Mouse (Mus musculus) hindbrain, embryonic 14.5 days (tissue): ENCODE measurements around the gene Kif26b. TPM values are rescaled to one million over a fixed set of nuclear protein-coding genes. Genes with fewer than 3 reads are reported as not detected.
A peak's percentile ranks its signal among the peaks of the same experiment; 100 is the strongest.

Experiments
- ATAC-seq: fragments of 200-750 bp; cut with Nextera tagmentation; 2 replicates; pipeline ENCODE4 v1.8.0; 2017; ENCODE audit warnings: moderate number of reproducible peaks, mild to moderate bottlenecking, moderate TSS enrichment, moderate library complexity; ENCODE audit not compliant: low FRiP score
- DNase-seq: peaks from one replicate; pipeline ENCODE4 v3.0.0-alpha.2; 2015; ENCODE audit warnings: low spot score
- H3K27ac ChIP-seq: fragments of 300-500 bp; sonication (generic); 2 replicates; pipeline ENCODE4 v1.5.1; 2014; ENCODE audit warnings: mild to moderate bottlenecking, moderate library complexity
- H3K27me3 ChIP-seq: fragments of 300-500 bp; sonication (generic); 2 replicates; pipeline ENCODE4 v1.6.1; 2014; ENCODE audit warnings: mild to moderate bottlenecking, low read length, mixed read lengths; ENCODE audit not compliant: control insufficient read depth, insufficient read depth
- H3K36me3 ChIP-seq: fragments of 300-500 bp; sonication (generic); replicated peaks from 2 replicates; pipeline ENCODE4 v1.6.1; 2014; ENCODE audit not compliant: control insufficient read depth, insufficient read depth
- H3K4me1 ChIP-seq: fragments of 300-500 bp; sonication (generic); replicated peaks from 2 replicates; pipeline ENCODE4 v1.6.1; 2014; ENCODE audit warnings: antibody characterized with exemption, low read length, mixed read lengths; ENCODE audit not compliant: control insufficient read depth, insufficient read depth
- H3K4me2 ChIP-seq: fragments of 300-500 bp; sonication (generic); replicated peaks from 2 replicates; pipeline ENCODE4 v1.6.1; 2014; ENCODE audit warnings: mild to moderate bottlenecking, moderate library complexity
- H3K4me3 ChIP-seq: fragments of 300-500 bp; sonication (generic); replicated peaks from 2 replicates; pipeline ENCODE4 v1.5.1; 2014; ENCODE audit warnings: mild to moderate bottlenecking, low read length
- H3K9ac ChIP-seq: fragments of 300-500 bp; sonication (generic); 2 replicates; pipeline ENCODE4 v1.6.1; 2014
- H3K9me3 ChIP-seq: fragments of 300-500 bp; sonication (generic); 2 replicates; pipeline ENCODE4 v1.6.1; 2016; ENCODE audit warnings: low read length; ENCODE audit not compliant: control insufficient read depth
- WGBS: fragments of 180-500 bp; shearing (Covaris S2); extraction: QIAGEN DNeasy Blood & Tissue Kit; methylation state at CpG from one replicate; pipeline ENCODE4 v1.1.7; 2014; 5-methylcytosine and 5-hydroxymethylcytosine counted together
- polyA plus RNA-seq: library from polyadenylated mRNA; unstranded; fragments of >200 nt; fragmentation: Nextera tagmentation; extraction: Ambion mirVana; gene quantifications from 2 replicates; pipeline ENCODE4 v1.2.1, GENCODE M21; 2014

Kif26b gene
- polyA plus RNA-seq, result 15.8 and 16.1 TPM in 2 replicates

DNA sequence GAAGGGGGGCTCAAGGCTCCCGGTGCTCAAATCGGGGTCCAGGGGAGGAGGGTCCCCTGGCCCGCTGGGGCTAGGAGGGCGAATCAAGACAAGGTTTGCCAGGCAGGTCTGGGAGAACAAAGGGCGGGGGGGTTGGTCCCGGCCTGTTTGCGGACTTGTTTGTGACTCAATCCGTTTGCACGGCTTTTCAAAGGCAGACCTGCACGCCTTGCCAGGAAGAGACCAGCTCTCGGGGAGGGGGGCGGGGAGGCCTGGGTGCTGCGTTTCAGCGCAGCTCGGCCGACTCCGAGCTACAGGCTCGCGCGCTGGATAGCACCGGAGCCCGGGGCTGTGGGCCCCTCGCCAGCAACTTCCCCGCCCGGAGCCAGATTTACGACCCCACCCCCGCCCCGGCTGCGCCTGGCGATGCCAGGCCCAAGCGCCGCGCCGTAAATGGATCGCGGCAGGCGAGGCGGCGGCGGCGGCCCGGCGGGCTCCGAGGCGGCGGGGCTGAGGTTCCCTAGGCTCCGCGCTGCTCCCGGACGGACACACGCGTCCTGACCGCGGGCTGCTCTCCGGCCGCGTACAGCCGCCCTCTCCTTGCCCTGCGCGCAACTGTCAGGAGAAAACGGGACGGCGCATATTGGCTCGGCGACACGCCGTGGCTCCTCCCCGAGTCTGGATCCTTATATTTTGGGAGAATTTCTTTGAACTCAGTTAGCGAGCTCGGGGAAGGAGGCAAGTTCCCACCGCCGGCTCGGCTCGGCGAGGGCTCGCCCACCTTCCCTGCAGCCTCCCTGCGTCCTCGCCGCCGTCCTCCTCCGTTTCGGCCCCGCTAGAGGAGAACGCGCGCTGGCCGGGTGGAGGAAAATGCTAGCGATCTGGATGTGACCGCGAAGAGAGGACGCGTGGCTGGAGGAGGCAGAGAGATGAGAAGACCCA is at the start of gene Kif26b:
TSS of gene Kif26b (plus strand) at position 695 of the 921 bp plus-strand sequence.
- Histone ChIP-seq H3K4me3 (peak within 1 kb of the TSS; percentile 75), H3K27me3 (no peaks in the 10 kb centered on the region), H3K27ac (peak within 1 kb of the TSS; percentile 95), H3K4me2 (peak within 1 kb of the TSS; percentile 99), H3K9me3 (no peaks in the 10 kb centered on the region), H3K4me1 (peaks cover 12% of the 10 kb centered on the region), H3K9ac (peak within 1 kb of the TSS; percentile 92), H3K36me3 (no peaks in the 10 kb centered on the region)
- ATAC-seq (peak; percentile 56), DNase-seq (peak; percentile 56)
- under 1% methylated on average over 89 of the region's 92 CpGs for WGBS

DNA sequence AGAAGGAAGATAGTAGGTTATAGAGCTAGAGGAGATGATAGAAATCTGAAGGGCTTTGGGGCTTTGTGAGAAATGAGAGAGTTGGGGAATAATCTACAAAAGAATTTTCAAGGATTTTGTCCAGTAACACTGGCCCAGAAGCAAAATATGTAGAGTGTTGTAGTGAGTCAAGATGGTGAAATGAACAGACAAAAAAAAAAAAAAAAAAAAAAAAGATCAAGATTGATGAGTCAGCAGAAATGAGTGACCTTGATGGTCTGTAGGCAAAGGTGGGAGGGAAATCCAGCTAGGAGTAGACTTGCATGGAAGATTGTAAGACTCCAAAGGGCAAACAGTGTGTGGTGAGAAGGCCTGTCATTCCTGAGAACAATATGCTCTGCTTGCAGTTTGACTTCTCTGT is 45.1 kb upstream of the Kif26b start:
- no peak overlapping the region for H3K27ac ChIP-seq
- no peak overlapping the region for H3K9ac ChIP-seq
- no peak overlapping the region for H3K4me2 ChIP-seq
- no peaks in the 10 kb centered on the region for H3K9me3 ChIP-seq
- ATAC-seq, result no peak
- H3K27me3 ChIP-seq, result no peaks in the 10 kb centered on the region
- DNase-seq, result no peak
- no peaks in the 10 kb centered on the region for H3K36me3 ChIP-seq
- H3K4me1 ChIP-seq, result no peaks in the 10 kb centered on the region
- no peak overlapping the region for H3K4me3 ChIP-seq

DNA sequence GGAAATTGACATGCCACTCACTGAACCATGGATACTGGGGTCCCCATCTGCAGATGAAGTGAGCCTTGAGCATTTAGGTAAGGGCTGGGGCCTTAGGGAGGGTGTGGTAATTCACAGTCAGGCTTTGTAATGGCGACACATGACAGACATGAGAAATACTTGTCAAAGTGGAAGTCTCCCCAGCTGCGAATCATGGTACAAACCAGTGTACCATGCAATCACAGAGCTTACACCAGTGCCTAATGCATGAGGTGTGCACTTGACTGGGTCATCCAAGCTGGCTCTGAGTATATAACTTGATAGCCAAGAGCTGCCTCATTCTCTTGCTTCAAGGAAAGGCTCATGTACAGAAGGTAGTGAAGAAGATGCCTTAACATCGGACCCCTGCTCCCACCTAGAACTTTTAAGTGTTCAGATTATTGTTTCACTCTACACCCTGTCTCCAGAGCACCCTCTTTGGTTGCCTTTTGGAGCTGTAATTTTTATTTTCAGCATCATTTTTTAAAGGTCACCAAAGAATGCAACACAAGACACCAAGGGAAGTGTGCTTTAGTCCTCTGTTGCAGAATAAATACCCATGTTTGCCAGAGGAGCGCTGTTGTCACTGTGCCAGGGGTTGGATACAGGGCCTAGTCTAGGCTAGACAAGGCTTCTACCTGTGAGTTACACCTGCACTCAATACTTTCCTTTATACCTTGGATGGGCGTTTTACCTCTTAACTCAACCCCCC is 43.6 kb upstream of the Kif26b start:
- Histone ChIP-seq H3K9me3 (no peaks in the 10 kb centered on the region), H3K36me3 (no peaks in the 10 kb centered on the region), H3K27me3 (no peaks in the 10 kb centered on the region), H3K4me2 (no peak overlapping the region), H3K4me1 (no peaks in the 10 kb centered on the region), H3K9ac (no peak overlapping the region), H3K4me3 (no peak overlapping the region), H3K27ac (no peak overlapping the region)
- ATAC-seq (no peak), DNase-seq (no peak)
- 92% methylated on average over 5 of the region's 5 CpGs for WGBS

DNA sequence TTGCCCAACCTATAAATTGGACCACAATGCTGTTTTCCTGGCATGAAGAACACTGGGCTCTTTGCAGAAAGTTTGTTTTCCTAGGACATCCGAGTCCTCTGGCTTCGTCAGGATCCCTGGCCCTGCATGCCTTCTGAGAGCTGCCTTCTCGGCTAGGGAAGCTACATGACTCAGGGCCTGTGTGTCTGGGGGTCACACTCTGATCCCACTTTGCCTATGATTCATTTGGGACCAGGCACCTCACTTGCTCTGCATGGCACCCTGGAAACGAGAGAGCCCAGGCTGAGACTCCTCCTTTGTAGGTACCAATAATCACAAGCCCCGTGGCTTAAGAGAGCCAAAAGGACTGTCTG is 43.1 kb upstream of the Kif26b start:
- Histone ChIP-seq H3K36me3 (no peaks in the 10 kb centered on the region), H3K4me3 (no peak overlapping the region), H3K9me3 (no peaks in the 10 kb centered on the region), H3K4me1 (no peaks in the 10 kb centered on the region), H3K4me2 (no peak overlapping the region), H3K9ac (no peak overlapping the region), H3K27ac (no peak overlapping the region), H3K27me3 (no peaks in the 10 kb centered on the region)
- no peak for ATAC-seq
- DNase-seq, result no peak
- 62% methylated on average over 5 of the region's 5 CpGs for WGBS

DNA sequence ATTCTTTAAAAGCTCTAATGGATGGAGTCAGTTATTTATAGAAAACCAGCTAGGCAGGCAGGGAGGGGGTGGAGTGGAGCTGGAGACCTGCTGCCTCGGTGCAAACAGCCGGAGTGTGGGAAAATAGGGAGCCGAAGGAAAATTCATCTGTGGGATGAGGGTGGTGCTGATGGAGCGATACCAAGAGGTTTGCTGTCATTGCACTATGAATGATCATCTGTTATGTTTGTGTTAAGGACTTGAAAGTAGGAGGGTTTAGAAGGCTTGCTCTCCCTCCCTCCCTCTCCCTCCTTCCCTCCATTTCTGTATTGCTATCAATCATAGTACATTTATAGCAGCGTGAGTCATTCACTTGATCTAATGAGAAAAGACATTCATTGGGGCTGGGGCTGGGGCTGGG is 42.1 kb upstream of the Kif26b start:
- H3K27me3 ChIP-seq, result no peaks in the 10 kb centered on the region
- H3K9ac ChIP-seq, result no peak overlapping the region
- no peak overlapping the region for H3K27ac ChIP-seq
- no peak overlapping the region for H3K4me3 ChIP-seq
- H3K36me3 ChIP-seq, result no peaks in the 10 kb centered on the region
- 66% methylated on average over 5 of the region's 5 CpGs for WGBS
- no peak overlapping the region for H3K4me2 ChIP-seq
- H3K9me3 ChIP-seq, result no peaks in the 10 kb centered on the region
- H3K4me1 ChIP-seq, result no peaks in the 10 kb centered on the region
- no peak for DNase-seq
- ATAC-seq, result no peak

DNA sequence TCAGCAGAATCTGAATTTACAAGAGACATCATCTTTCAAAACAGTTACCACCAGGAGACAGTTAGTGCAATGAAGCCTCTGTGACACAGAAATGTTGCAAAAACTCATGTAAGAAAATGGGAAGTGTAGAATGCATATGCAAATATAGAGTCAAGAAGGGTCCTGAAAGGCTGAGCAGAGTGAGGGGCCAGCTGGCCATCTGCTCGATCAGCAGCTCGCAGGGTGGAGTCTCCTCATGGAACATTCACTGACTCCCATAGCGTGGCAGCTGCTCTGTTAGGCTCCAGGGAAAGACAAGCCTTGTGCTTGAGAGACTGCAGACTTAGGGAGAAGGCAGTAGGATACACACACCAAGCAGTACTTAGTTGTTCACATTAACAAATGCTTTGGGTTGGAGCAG is 39.8 kb upstream of the Kif26b start:
- H3K4me1 ChIP-seq, result no peaks in the 10 kb centered on the region
- no peaks in the 10 kb centered on the region for H3K27me3 ChIP-seq
- DNase-seq (no peak), ATAC-seq (no peak; the same call in 1 of the 2 replicates)
- 33% methylated on average over 3 of the region's 3 CpGs for WGBS
- H3K27ac ChIP-seq, result no peak overlapping the region
- H3K9me3 ChIP-seq, result no peaks in the 10 kb centered on the region
- no peak overlapping the region for H3K4me2 ChIP-seq
- no peak overlapping the region for H3K9ac ChIP-seq
- H3K36me3 ChIP-seq, result no peaks in the 10 kb centered on the region
- H3K4me3 ChIP-seq, result no peak overlapping the region

DNA sequence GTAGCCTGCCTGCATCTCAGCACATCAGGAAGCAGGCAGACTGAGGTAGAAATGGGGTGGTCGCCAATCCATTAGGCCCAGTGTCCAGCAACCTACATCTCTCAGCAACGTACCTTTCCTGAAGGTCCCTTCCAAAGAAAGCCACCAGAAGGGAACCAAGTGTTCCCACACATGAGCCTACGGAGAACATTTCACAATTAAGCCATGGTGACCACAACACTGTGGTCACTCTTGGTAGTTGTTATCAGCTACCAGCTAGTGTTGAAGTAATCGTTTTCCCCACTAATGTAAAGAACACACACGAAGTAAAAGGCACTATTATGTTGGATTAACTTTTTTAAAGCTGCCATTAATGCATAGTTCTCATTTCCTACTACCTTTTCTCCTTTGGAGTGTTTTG is 37.2 kb upstream of the Kif26b start:
- Histone ChIP-seq H3K27ac (no peak overlapping the region), H3K36me3 (no peaks in the 10 kb centered on the region), H3K4me2 (no peak overlapping the region), H3K9ac (no peak overlapping the region), H3K4me1 (no peaks in the 10 kb centered on the region), H3K9me3 (no peaks in the 10 kb centered on the region), H3K27me3 (no peaks in the 10 kb centered on the region), H3K4me3 (no peak overlapping the region)
- 92% methylated on average over 5 of the region's 5 CpGs for WGBS
- DNase-seq (no peak), ATAC-seq (no peak)

DNA sequence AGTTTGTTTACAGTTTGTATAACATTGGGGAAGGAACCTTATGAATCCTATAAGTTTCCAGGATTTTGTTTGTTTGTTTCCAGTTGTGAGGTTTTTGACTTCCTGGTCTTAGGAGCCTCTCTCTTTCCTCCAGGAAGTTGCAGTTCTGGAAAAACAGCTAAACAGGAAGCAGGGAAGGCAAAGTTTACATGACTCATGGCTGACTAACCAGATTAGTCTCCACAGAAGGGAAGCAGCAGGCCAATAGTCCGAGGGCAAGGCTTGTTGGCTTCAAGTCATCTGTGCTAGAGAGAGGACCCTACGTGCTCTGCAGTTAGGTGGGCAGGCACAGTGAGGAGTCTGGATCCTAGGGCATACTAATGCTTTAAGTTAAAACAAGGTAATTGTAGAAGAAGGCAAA is 36.4 kb upstream of the Kif26b start:
- Histone ChIP-seq H3K27ac (no peak overlapping the region), H3K27me3 (no peaks in the 10 kb centered on the region), H3K4me1 (no peaks in the 10 kb centered on the region), H3K36me3 (no peaks in the 10 kb centered on the region), H3K4me2 (no peak overlapping the region), H3K9ac (no peak overlapping the region), H3K9me3 (no peaks in the 10 kb centered on the region), H3K4me3 (no peak overlapping the region)
- no peak for ATAC-seq
- DNase-seq, result no peak
- WGBS, result 87% methylated on average over 2 of the region's 2 CpGs

DNA sequence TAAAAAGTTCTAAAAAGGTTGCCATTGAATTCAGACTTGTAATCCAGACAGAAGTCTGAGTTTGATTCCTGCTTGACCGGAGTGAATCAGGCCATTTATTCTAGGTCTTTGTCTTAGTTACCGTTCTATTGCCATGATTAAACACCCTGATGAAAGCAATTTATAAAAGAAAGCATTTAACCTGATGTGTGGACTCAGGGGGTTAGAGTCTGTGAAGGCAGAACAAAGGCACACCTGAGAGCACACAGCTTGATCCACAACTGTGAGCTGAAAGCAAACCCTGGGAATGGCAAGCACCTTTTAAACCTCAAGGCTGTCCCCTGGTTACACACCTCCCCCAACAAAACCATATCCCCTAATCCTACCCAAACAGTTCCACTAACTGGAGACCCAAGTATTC is 32.7 kb upstream of the Kif26b start:
- WGBS, result 64% methylated on average over 2 of the region's 2 CpGs
- no peak for ATAC-seq
- no peaks in the 10 kb centered on the region for H3K4me1 ChIP-seq

More for the DNA sequence above, 32.7 kb upstream of the Kif26b start:
- no peak overlapping the region for H3K4me2 ChIP-seq
- no peak overlapping the region for H3K4me3 ChIP-seq
- no peak overlapping the region for H3K27ac ChIP-seq
- DNase-seq, result no peak
- no peaks in the 10 kb centered on the region for H3K27me3 ChIP-seq
- H3K9me3 ChIP-seq, result no peaks in the 10 kb centered on the region
- no peak overlapping the region for H3K9ac ChIP-seq
- H3K36me3 ChIP-seq, result no peaks in the 10 kb centered on the region
